Mouse (Mus musculus): ENCODE results near the gene Akt1s1. TPM values are rescaled to one million over a fixed set of nuclear protein-coding genes. Genes with fewer than 3 reads are reported as not detected.
"Not testable (repeated sequence)": the region's sequence is repeated elsewhere in the genome, so short reads cannot be mapped to it uniquely, and the experiment has no call there.

Gene Akt1s1
- polyA plus RNA-seq, 1 experiment from 2014 or later = 70.8 TPM

- Histone ChIP-seq H3K9ac (ENCODE audit: low read length) (peak overlapping the region; percentile 99; the same call in 1 of the 2 replicates), H3K27ac (replicated peaks) (peak overlapping the region; percentile 100), H3K4me3 (ENCODE audit: low read depth, low read length) (peak overlapping the region; percentile 98; the same call in 1 of the 2 replicates), H3K4me1 (replicated peaks; ENCODE audit: control insufficient read depth, insufficient read depth) (peaks cover 18% of the 10 kb centered on the region), H3K9me3 (ENCODE audit: control insufficient read depth, low read length) (no peaks in the 10 kb centered on the region), H3K27me3 (ENCODE audit: control insufficient read depth, insufficient read depth, low read length) (no peaks in the 10 kb centered on the region), H3K4me2 (replicated peaks; ENCODE audit: low read depth) (peak overlapping the region; percentile 75), H3K36me3 (ENCODE audit: control insufficient read depth, insufficient read depth, low read length) (no peaks in the 10 kb centered on the region)
- no peak for TF ChIP-seq CTCF (IDR thresholded peaks at IDR 0.05; ENCODE audit: low read depth)
- no peak for TF ChIP-seq EP300 (optimal IDR thresholded peaks at IDR 0.05)
- WGBS = 70% methylated on average over 6 of the region's 6 CpGs
- ATAC-seq (ENCODE audit: low FRiP score, low TSS enrichment) = no peak
- no peak for DNase-seq (ENCODE audit: low spot score)
Observed at GRCm38 (mm10) chr7:44870614-44871013, 21.8 kb downstream of the Akt1s1 start.

- WGBS = 86% methylated on average over 1 of the region's 1 CpGs
- TF ChIP-seq EP300 (optimal IDR thresholded peaks at IDR 0.05) (no peak), CTCF (IDR thresholded peaks at IDR 0.05; ENCODE audit: low read depth) (no peak)
- H3K4me3 ChIP-seq (ENCODE audit: low read depth, low read length) = no peak overlapping the region
- ATAC-seq (ENCODE audit: low FRiP score, low TSS enrichment) = no peak
- H3K27ac ChIP-seq (replicated peaks) = no peak overlapping the region
- H3K4me2 ChIP-seq (replicated peaks; ENCODE audit: low read depth) = no peak overlapping the region
- H3K9me3 ChIP-seq (ENCODE audit: control insufficient read depth, low read length) = no peaks in the 10 kb centered on the region
- peaks cover 13% of the 10 kb centered on the region for H3K4me1 ChIP-seq (replicated peaks; ENCODE audit: control insufficient read depth, insufficient read depth)
- H3K9ac ChIP-seq (ENCODE audit: low read length) = no peak overlapping the region
- no peaks in the 10 kb centered on the region for H3K27me3 ChIP-seq (ENCODE audit: control insufficient read depth, insufficient read depth, low read length)
- H3K36me3 ChIP-seq (ENCODE audit: control insufficient read depth, insufficient read depth, low read length) = no peaks in the 10 kb centered on the region
- no peak for DNase-seq (ENCODE audit: low spot score)
Observed at GRCm38 (mm10) chr7:44871181-44871580, 22.4 kb downstream of the Akt1s1 start.

GRCm38 (mm10) chr7:44871774-44872173, 23.0 kb downstream of the Akt1s1 start:
- H3K36me3 ChIP-seq (ENCODE audit: control insufficient read depth, insufficient read depth, low read length); H3K4me2 ChIP-seq (replicated peaks; ENCODE audit: low read depth); H3K9ac ChIP-seq (ENCODE audit: low read length); DNase-seq (ENCODE audit: low spot score); ATAC-seq (ENCODE audit: low FRiP score, low TSS enrichment); H3K4me3 ChIP-seq (ENCODE audit: low read depth, low read length); H3K27ac ChIP-seq (replicated peaks); H3K27me3 ChIP-seq (ENCODE audit: control insufficient read depth, insufficient read depth, low read length); H3K9me3 ChIP-seq (ENCODE audit: control insufficient read depth, low read length): not testable (repeated sequence)
- peak; percentile 45 for TF ChIP-seq CTCF (IDR thresholded peaks at IDR 0.05; ENCODE audit: low read depth)
- 85% methylated on average over 2 of the region's 2 CpGs for WGBS
- peaks cover 11% of the 10 kb centered on the region for H3K4me1 ChIP-seq (replicated peaks; ENCODE audit: control insufficient read depth, insufficient read depth)

DNA sequence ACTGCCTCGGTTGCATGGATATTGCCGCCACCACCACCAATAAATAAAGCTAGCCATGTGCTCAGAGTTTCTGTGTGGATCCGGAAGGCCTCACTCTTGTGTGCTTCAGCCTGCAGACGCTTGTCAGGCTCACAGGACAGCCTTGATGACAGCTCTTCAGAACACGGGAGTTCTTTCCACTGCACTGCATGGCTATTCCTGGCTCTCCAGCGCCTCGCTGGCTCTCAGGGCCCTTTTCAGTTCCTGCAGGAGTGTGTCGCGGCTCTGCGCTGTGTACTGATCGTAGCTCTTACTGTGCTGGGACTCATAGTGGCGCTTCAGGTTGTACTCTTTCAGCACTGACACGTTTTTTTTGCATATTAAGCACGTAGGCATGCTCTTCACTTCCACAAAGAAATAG, 29.0 kb downstream of the Akt1s1 start:
- no peak for DNase-seq (ENCODE audit: low spot score)
- 87% methylated on average over 14 of the region's 14 CpGs for WGBS
- Histone ChIP-seq H3K4me3 (ENCODE audit: low read depth, low read length) (no peak overlapping the region), H3K27me3 (ENCODE audit: control insufficient read depth, insufficient read depth, low read length) (no peaks in the 10 kb centered on the region), H3K4me1 (replicated peaks; ENCODE audit: control insufficient read depth, insufficient read depth) (no peaks in the 10 kb centered on the region), H3K9me3 (ENCODE audit: control insufficient read depth, low read length) (no peaks in the 10 kb centered on the region), H3K4me2 (replicated peaks; ENCODE audit: low read depth) (no peak overlapping the region), H3K27ac (replicated peaks) (no peak overlapping the region), H3K9ac (ENCODE audit: low read length) (no peak overlapping the region), H3K36me3 (ENCODE audit: control insufficient read depth, insufficient read depth, low read length) (peaks cover 33% of the 10 kb centered on the region)
- ATAC-seq (ENCODE audit: low FRiP score, low TSS enrichment) = no peak
- TF ChIP-seq CTCF (IDR thresholded peaks at IDR 0.05; ENCODE audit: low read depth) (no peak), EP300 (optimal IDR thresholded peaks at IDR 0.05) (no peak)

DNA sequence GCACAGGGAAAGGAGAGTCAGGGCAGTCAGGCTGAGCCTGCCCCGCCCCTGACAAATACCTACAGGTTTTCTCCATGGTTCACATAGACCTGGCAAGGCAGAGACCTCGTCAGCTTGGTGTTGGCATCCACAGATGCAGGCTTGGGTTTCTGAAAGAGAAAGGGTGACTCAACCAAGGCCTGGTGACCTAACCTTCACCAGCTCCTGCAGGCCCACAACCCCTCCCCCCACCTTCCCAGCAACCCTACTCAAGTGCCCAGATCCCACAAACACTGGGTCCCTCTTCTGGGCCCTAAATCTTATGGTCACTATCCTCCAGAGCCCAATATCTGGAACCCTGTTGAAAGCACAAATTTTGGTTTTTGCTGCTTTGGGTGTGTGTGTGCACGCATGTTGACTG, 34.2 kb downstream of the Akt1s1 start:
- WGBS = 88% methylated on average over 3 of the region's 3 CpGs
- ATAC-seq (ENCODE audit: low FRiP score, low TSS enrichment) (no peak), DNase-seq (ENCODE audit: low spot score) (no peak)
- Histone ChIP-seq H3K4me2 (replicated peaks; ENCODE audit: low read depth) (no peak overlapping the region), H3K4me1 (replicated peaks; ENCODE audit: control insufficient read depth, insufficient read depth) (no peaks in the 10 kb centered on the region), H3K27ac (replicated peaks) (no peak overlapping the region), H3K27me3 (ENCODE audit: control insufficient read depth, insufficient read depth, low read length) (no peaks in the 10 kb centered on the region), H3K9ac (ENCODE audit: low read length) (no peak overlapping the region), H3K9me3 (ENCODE audit: control insufficient read depth, low read length) (no peaks in the 10 kb centered on the region), H3K4me3 (ENCODE audit: low read depth, low read length) (no peak overlapping the region), H3K36me3 (ENCODE audit: control insufficient read depth, insufficient read depth, low read length) (peaks cover 33% of the 10 kb centered on the region)
- TF ChIP-seq CTCF (IDR thresholded peaks at IDR 0.05; ENCODE audit: low read depth) (no peak), EP300 (optimal IDR thresholded peaks at IDR 0.05) (no peak)

- 96% methylated on average over 5 of the region's 5 CpGs for WGBS
- Histone ChIP-seq H3K27me3 (ENCODE audit: control insufficient read depth, insufficient read depth, low read length) (no peaks in the 10 kb centered on the region), H3K36me3 (ENCODE audit: control insufficient read depth, insufficient read depth, low read length) (peaks cover 22% of the 10 kb centered on the region), H3K4me2 (replicated peaks; ENCODE audit: low read depth) (no peak overlapping the region), H3K4me1 (replicated peaks; ENCODE audit: control insufficient read depth, insufficient read depth) (peaks cover 2% of the 10 kb centered on the region; the same call in 1 of the 2 replicates), H3K9me3 (ENCODE audit: control insufficient read depth, low read length) (no peaks in the 10 kb centered on the region), H3K27ac (replicated peaks) (no peak overlapping the region), H3K9ac (ENCODE audit: low read length) (no peak overlapping the region), H3K4me3 (ENCODE audit: low read depth, low read length) (no peak overlapping the region)
- TF ChIP-seq CTCF (IDR thresholded peaks at IDR 0.05; ENCODE audit: low read depth) (no peak), EP300 (optimal IDR thresholded peaks at IDR 0.05) (no peak)
- DNase-seq (ENCODE audit: low spot score) = no peak
- ATAC-seq (ENCODE audit: low FRiP score, low TSS enrichment) = no peak
Observed at GRCm38 (mm10) chr7:44884637-44885036, 35.8 kb downstream of the Akt1s1 start.
